Mouse (Mus musculus) adrenal gland, adult 18-20 months (tissue): ENCODE measurements around the gene Hspa4. TPM values are rescaled to one million over a fixed set of nuclear protein-coding genes. Genes with fewer than 3 reads are reported as not detected.

Experiments
- DNase-seq, 2 experiments: peaks; one replicate each; pipeline ENCODE4 v3.0.0; 2021 to 2022; ENCODE audit warnings: low spot score in 2 of 2
- total RNA-seq, 2 experiments: library from RNA; stranded (reverse); gene quantifications; 1 replicate in 1 of 2; 2 replicates in 1 of 2; pipeline ENCODE4 v1.2.3; 2021

The Hspa4 gene
- total RNA-seq, 2 experiments from 2014 or later, result 272 to 274 TPM

- DNase-seq, result peak; percentile 77 to 80
Measured at GRCm38 (mm10) chr11:53254926-53255325, 45.3 kb downstream of the Hspa4 start.

GRCm38 (mm10) chr11:53254428-53254827, 45.8 kb downstream of the Hspa4 start:
- peak in 1 of 2 experiments; percentile 35 for DNase-seq

- DNase-seq, result no peak
Measured at GRCm38 (mm10) chr11:53252186-53253119, 47.8 kb downstream of the Hspa4 start.

GRCm38 (mm10) chr11:53250796-53251195, 49.5 kb downstream of the Hspa4 start:
- DNase-seq, result no peak

GRCm38 (mm10) chr11:53249686-53250085, 50.6 kb downstream of the Hspa4 start:
- DNase-seq, result no peak

- DNase-seq, result no peak
Measured at GRCm38 (mm10) chr11:53245561-53245960, 54.7 kb downstream of the Hspa4 start.

- DNase-seq, result peak in 1 of 2 experiments; percentile 34
Measured at GRCm38 (mm10) chr11:53243199-53243598, 57.1 kb downstream of the Hspa4 start.

GRCm38 (mm10) chr11:53233590-53233989, 66.7 kb downstream of the Hspa4 start:
- DNase-seq, result no peak

GRCm38 (mm10) chr11:53231836-53232235, 68.4 kb downstream of the Hspa4 start:
- DNase-seq, result no peak

GRCm38 (mm10) chr11:53229011-53229410, 71.2 kb downstream of the Hspa4 start:
- no peak for DNase-seq

- no peak for DNase-seq
Measured at GRCm38 (mm10) chr11:53210876-53211275, 89.4 kb downstream of the Hspa4 start.

Other genes starting within 250 kb of the Hspa4 start
- gene Zcchc10, start 24.2 kb upstream of the Hspa4 start, total RNA-seq, result 10 to 100 TPM; 10.8 to 11.1 TPM
- 100 to 1,000 TPM; 194 TPM for gene Aff4, start 50.4 kb upstream of the Hspa4 start, total RNA-seq
- gene Leap2, start 122.7 kb upstream of the Hspa4 start, total RNA-seq, result not detected
- 1,000 to 10,000 TPM; 1,110 to 1,480 TPM for gene Uqcrq, start 130.4 kb upstream of the Hspa4 start, total RNA-seq
- 1 to 10 TPM; 4.3 to 6.0 TPM for gene Gdf9, start 130.6 kb upstream of the Hspa4 start, total RNA-seq
- under 1 TPM in 1 of 2 experiments, not detected in 1; 0.27 TPM for gene Gm10447, start 156.7 kb upstream of the Hspa4 start, total RNA-seq
- gene Shroom1, start 156.7 kb upstream of the Hspa4 start, total RNA-seq, result 10 to 100 TPM in 1 of 2 experiments, 1 to 10 TPM in 1; 3.7 to 10.9 TPM
- gene Gm9837, start 170.0 kb upstream of the Hspa4 start, total RNA-seq, result not detected
- not detected for gene Gm9945, start 179.7 kb upstream of the Hspa4 start, total RNA-seq
- gene Sowaha, start 179.8 kb upstream of the Hspa4 start, total RNA-seq, result under 1 TPM; 0.19 to 0.30 TPM
- 10 to 100 TPM; 28.9 to 32.1 TPM for gene Sept8, start 218.8 kb upstream of the Hspa4 start, total RNA-seq